Mouse (Mus musculus) ZHBTc4 (cell line): ENCODE measurements at regions not wholly inside any gene's neighbourhood (a gene's known extent, or its start where the extent isn't known, plus 50 kb on each side); places are given as distances from the start of the nearest gene placed in this dataset.

ENCODE experiments used
- DNase-seq: peaks from one replicate; pipeline ENCODE4 v3.0.0-alpha.2; 2011; ENCODE audit warnings: low read depth, low spot score

GRCm38 (mm10) chr7:134436917-134437316 is 51.5 kb upstream of the D7Ertd443e start:
- DNase-seq, result no peak

- DNase-seq, result no peak
These were observed 53.8 kb upstream of the D7Ertd443e start for GRCm38 (mm10) chr7:134439281-134439680.

GRCm38 (mm10) chr7:134445008-134445806 is 59.7 kb upstream of the D7Ertd443e start:
- DNase-seq, result no peak

- DNase-seq, result no peak
These were observed 62.3 kb upstream of the D7Ertd443e start for GRCm38 (mm10) chr7:134447648-134448202.

- no peak for DNase-seq
These were observed 63.4 kb upstream of the D7Ertd443e start for GRCm38 (mm10) chr7:134448831-134449230.

- no peak for DNase-seq
These were observed 77.2 kb upstream of the D7Ertd443e start for GRCm38 (mm10) chr7:134462677-134463076.

- no peak for DNase-seq
These were observed 77.9 kb upstream of the D7Ertd443e start for GRCm38 (mm10) chr7:134463380-134463779.

- DNase-seq, result no peak
These were observed 81.8 kb upstream of the D7Ertd443e start for GRCm38 (mm10) chr7:134467216-134467615.

GRCm38 (mm10) chr7:134471286-134471685 is 85.8 kb upstream of the D7Ertd443e start:
- peak; percentile 49 for DNase-seq

GRCm38 (mm10) chr7:134491326-134491725 is 105.9 kb upstream of the D7Ertd443e start:
- no peak for DNase-seq

- no peak for DNase-seq
These were observed 111.8 kb upstream of the D7Ertd443e start for GRCm38 (mm10) chr7:134497219-134497618.

GRCm38 (mm10) chr7:134497870-134498269 is 112.4 kb upstream of the D7Ertd443e start:
- no peak for DNase-seq

- DNase-seq, result no peak
These were observed 113.3 kb upstream of the D7Ertd443e start for GRCm38 (mm10) chr7:134498716-134499115.

- DNase-seq, result no peak
These were observed 114.0 kb upstream of the D7Ertd443e start for GRCm38 (mm10) chr7:134499429-134499828.

GRCm38 (mm10) chr7:134500210-134500609 is 114.7 kb upstream of the D7Ertd443e start:
- DNase-seq, result no peak

- peak; percentile 23 for DNase-seq
These were observed 115.6 kb upstream of the D7Ertd443e start for GRCm38 (mm10) chr7:134501079-134501478.

GRCm38 (mm10) chr7:134510333-134510928 is 125.0 kb upstream of the D7Ertd443e start:
- DNase-seq, result no peak

GRCm38 (mm10) chr7:134519372-134519975 is 134.0 kb upstream of the D7Ertd443e start:
- DNase-seq, result no peak

GRCm38 (mm10) chr7:134523897-134524296 is 138.4 kb upstream of the D7Ertd443e start:
- DNase-seq, result no peak

GRCm38 (mm10) chr7:134525041-134525440 is 139.6 kb upstream of the D7Ertd443e start:
- no peak for DNase-seq

GRCm38 (mm10) chr7:134525461-134525860 is 140.0 kb upstream of the D7Ertd443e start:
- DNase-seq, result no peak

- DNase-seq, result no peak
These were observed 141.9 kb upstream of the D7Ertd443e start for GRCm38 (mm10) chr7:134527351-134527750.
